Mouse (Mus musculus) thymus, adult 2 months (tissue): ENCODE measurements at regions not wholly inside any gene's neighbourhood (a gene's known extent, or its start where the extent isn't known, plus 50 kb on each side); places are given as distances from the start of the nearest gene placed in this dataset.

Experiments used
- DNase-seq: peaks from one replicate; pipeline ENCODE4 v3.0.0; 2021
- H3K27ac ChIP-seq: fragments of 200-500 bp; 2 replicates; pipeline ENCODE4 v1.5.1; 2012; ENCODE audit warnings: low read length, control low read depth; ENCODE audit not compliant: control insufficient read depth, insufficient read depth
- H3K27me3 ChIP-seq: fragments of 200-500 bp; 2 replicates; pipeline ENCODE4 v1.6.1; 2012; ENCODE audit warnings: mild to moderate bottlenecking, low read length, moderate library complexity, mixed read lengths; ENCODE audit not compliant: control insufficient read depth, insufficient read depth
- H3K36me3 ChIP-seq: fragments of 200-500 bp; 2 replicates; pipeline ENCODE4 v1.6.1; 2012; ENCODE audit warnings: mild to moderate bottlenecking, low read length, moderate library complexity; ENCODE audit not compliant: control insufficient read depth, insufficient read depth
- H3K4me1 ChIP-seq: fragments of 200-500 bp; replicated peaks from 2 replicates; pipeline ENCODE4 v1.6.1; 2012; ENCODE audit warnings: low read length; ENCODE audit not compliant: control insufficient read depth, insufficient read depth
- H3K4me3 ChIP-seq: fragments of 200-500 bp; 2 replicates; pipeline ENCODE4 v1.5.1; 2012; ENCODE audit warnings: mild to moderate bottlenecking, low read length, control low read depth, moderate library complexity; ENCODE audit not compliant: control insufficient read depth, insufficient read depth
- CTCF ChIP-seq: fragments of 200-500 bp; IDR thresholded peaks from 2 replicates; pipeline ENCODE4 v1.5.1; 2012; ENCODE audit warnings: mild to moderate bottlenecking, control low read depth, low read length, moderate library complexity, borderline replicate concordance; ENCODE audit not compliant: control insufficient read depth, poor library complexity, insufficient read depth; ENCODE audit errors: extremely low read depth
- POLR2A ChIP-seq: fragments of 200-500 bp; IDR thresholded peaks from 2 replicates; pipeline ENCODE4 v1.6.1; 2012; ENCODE audit warnings: mild to moderate bottlenecking, low read length, control low read depth, moderate library complexity; ENCODE audit not compliant: control insufficient read depth, poor library complexity, insufficient read depth; ENCODE audit errors: extremely low read depth
- WGBS: fragments of 180-500 bp; shearing (Covaris S2); methylation state at CpG from one replicate; pipeline ENCODE4 v1.1.7; 2018; 5-methylcytosine and 5-hydroxymethylcytosine counted together

GRCm38 (mm10) chr13:60282543-60283251 lies 105.5 kb upstream of the Gas1 start:
- Histone ChIP-seq H3K4me3 (no peak overlapping the region), H3K27me3 (no peaks in the 10 kb centered on the region), H3K4me1 (no peaks in the 10 kb centered on the region), H3K27ac (no peak overlapping the region), H3K36me3 (no peaks in the 10 kb centered on the region)
- TF ChIP-seq POLR2A: no peak
- TF ChIP-seq CTCF: no peak
- WGBS: 75% methylated on average over 7 of the region's 7 CpGs
- no peak for DNase-seq

GRCm38 (mm10) chr13:60286525-60287224 lies 109.5 kb upstream of the Gas1 start:
- Histone ChIP-seq H3K27ac (no peak overlapping the region), H3K27me3 (no peaks in the 10 kb centered on the region), H3K4me1 (no peaks in the 10 kb centered on the region), H3K36me3 (no peaks in the 10 kb centered on the region), H3K4me3 (no peak overlapping the region)
- DNase-seq: no peak
- TF ChIP-seq POLR2A: no peak
- no peak for TF ChIP-seq CTCF
- 90% methylated on average over 11 of the region's 11 CpGs for WGBS

GRCm38 (mm10) chr13:60289650-60290049 lies 112.5 kb upstream of the Gas1 start:
- Histone ChIP-seq H3K27ac (no peak overlapping the region), H3K4me3 (no peak overlapping the region), H3K4me1 (no peaks in the 10 kb centered on the region), H3K36me3 (no peaks in the 10 kb centered on the region), H3K27me3 (no peaks in the 10 kb centered on the region)
- 61% methylated on average over 3 of the region's 3 CpGs for WGBS
- no peak for DNase-seq
- TF ChIP-seq CTCF (no peak), POLR2A (no peak)

- WGBS: 94% methylated on average over 4 of the region's 4 CpGs
- Histone ChIP-seq H3K27me3 (no peaks in the 10 kb centered on the region), H3K27ac (no peak overlapping the region), H3K4me3 (no peak overlapping the region), H3K36me3 (no peaks in the 10 kb centered on the region), H3K4me1 (no peaks in the 10 kb centered on the region)
- no peak for DNase-seq
- TF ChIP-seq CTCF (no peak), POLR2A (no peak)
These were observed 113.7 kb upstream of the Gas1 start for GRCm38 (mm10) chr13:60290820-60291219.

- Histone ChIP-seq H3K27me3 (no peaks in the 10 kb centered on the region), H3K36me3 (no peaks in the 10 kb centered on the region), H3K4me1 (no peaks in the 10 kb centered on the region), H3K4me3 (no peak overlapping the region), H3K27ac (no peak overlapping the region)
- TF ChIP-seq CTCF (no peak), POLR2A (no peak)
- no peak for DNase-seq
- WGBS: 89% methylated on average over 3 of the region's 3 CpGs
These were observed 114.2 kb upstream of the Gas1 start for GRCm38 (mm10) chr13:60291344-60291743.

GRCm38 (mm10) chr13:60296201-60296895 lies 119.2 kb upstream of the Gas1 start:
- Histone ChIP-seq H3K36me3 (no peaks in the 10 kb centered on the region), H3K27me3 (no peaks in the 10 kb centered on the region)

More at GRCm38 (mm10) chr13:60296201-60296895, 119.2 kb upstream of the Gas1 start:
- H3K27ac ChIP-seq: no peak overlapping the region
- TF ChIP-seq CTCF (no peak), POLR2A (no peak)
- no peak for DNase-seq
- H3K4me1 ChIP-seq: no peaks in the 10 kb centered on the region
- 69% methylated on average over 13 of the region's 13 CpGs for WGBS
- no peak overlapping the region for H3K4me3 ChIP-seq
